Mouse (Mus musculus) liver, postnatal 0 days (tissue): ENCODE results near the gene Snx14.

Source experiments
- CTCF ChIP-seq: sonication (generic); IDR thresholded peaks from 2 replicates; pipeline ENCODE4 v1.5.1; 2016; ENCODE audit warnings: antibody characterized with exemption, low read depth
- EP300 ChIP-seq: IDR thresholded peaks from 2 replicates; pipeline ENCODE4 v1.6.1; 2016; ENCODE audit warnings: antibody characterized with exemption, low read depth, mild to moderate bottlenecking

- no peak for TF ChIP-seq CTCF
- no peak for TF ChIP-seq EP300
Observed at GRCm38 (mm10) chr9:88371201-88371600, 67.6 kb downstream of the Snx14 start.
